Mouse (Mus musculus) WW6 (cell line): ENCODE data around the gene Dera.

Experiments used
- DNase-seq: peaks from one replicate; pipeline ENCODE4 v3.0.0-alpha.2; 2013; ENCODE audit warnings: low read depth, low spot score

The Dera gene

GRCm38 (mm10) chr6:137887258-137887657, 132.9 kb downstream of the Dera start:
- no peak for DNase-seq

GRCm38 (mm10) chr6:137897671-137898070, 143.3 kb downstream of the Dera start:
- DNase-seq = no peak

- DNase-seq = no peak
Observed at GRCm38 (mm10) chr6:137901255-137901654, 146.9 kb downstream of the Dera start.
